Mouse (Mus musculus): ENCODE results near the gene Itgam.

DNA sequence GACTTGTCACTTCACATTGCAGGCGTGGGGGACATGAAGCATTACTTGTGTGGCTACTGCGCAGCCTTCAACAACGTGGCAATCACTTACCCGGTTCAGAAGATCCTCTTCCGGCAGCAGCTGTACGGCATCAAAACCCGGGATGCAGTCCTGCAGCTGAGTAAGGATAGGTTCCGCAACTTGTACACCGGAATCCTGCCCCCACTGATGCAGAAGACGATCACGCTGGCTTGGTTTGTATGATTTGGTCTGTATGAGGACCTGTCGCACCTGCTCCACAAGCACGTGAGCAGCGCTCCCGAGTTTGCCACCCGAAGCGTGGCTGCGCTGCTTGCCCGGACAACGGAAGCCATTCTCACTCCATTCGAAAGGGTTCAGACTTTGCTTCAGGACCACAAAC is 91.6 kb downstream of the Itgam start, which contains the start of gene Itgad:
- TF ChIP-seq CTCF (IDR thresholded peaks at IDR 0.05; ENCODE audit: borderline replicate concordance, insufficient read depth, low read depth, low read length) (no peak), POLR2A (IDR thresholded peaks at IDR 0.05; ENCODE audit: borderline replicate concordance, insufficient read depth, low read length) (no peak)
